Mouse (Mus musculus): ENCODE results near the gene Zgrf1.

DNA sequence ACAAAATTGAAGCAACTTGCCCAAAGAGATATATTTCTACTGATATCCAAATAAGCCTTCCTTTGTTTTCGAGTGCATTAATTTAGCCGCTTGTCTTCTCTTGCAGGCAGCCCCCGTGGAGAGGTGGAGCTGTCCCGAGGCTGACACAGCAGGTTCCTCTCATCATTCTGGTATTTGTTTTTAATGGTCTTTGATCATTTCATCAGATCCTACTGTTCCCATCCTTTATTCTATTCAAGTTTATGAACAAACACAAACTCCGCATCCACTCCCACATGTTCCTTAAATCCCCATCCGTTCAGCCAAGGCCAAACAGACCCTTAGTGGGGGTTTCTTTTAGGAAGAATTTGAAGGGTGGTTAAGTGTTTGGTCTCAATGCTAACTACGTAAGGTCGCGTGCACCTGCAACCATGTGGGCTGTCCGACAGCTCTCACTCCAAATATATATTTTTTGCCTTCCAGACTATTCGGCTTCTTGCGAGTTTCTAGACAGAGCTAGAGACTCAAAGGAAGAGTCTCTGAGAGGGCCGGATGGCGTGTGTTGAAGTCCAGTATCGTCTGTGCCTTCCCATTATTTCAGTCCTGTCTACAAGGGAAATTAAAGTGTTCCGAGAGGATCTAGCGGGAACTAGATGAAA is 77.6 kb downstream of the Zgrf1 start:
- TF ChIP-seq CTCF (IDR thresholded peaks at IDR 0.05; ENCODE audit: borderline replicate concordance, insufficient read depth, low read length) (no peak), POLR2A (IDR thresholded peaks at IDR 0.05; ENCODE audit: low read depth, low read length) (no peak)

Data from embryonic fibroblast, embryonic 13.5 days (primary cell).